Mouse (Mus musculus): ENCODE measurements around the gene Enho. TPM values are rescaled to one million over a fixed set of nuclear protein-coding genes. Genes with fewer than 3 reads are reported as not detected.
A peak's percentile ranks its signal among the peaks of the same experiment; 100 is the strongest.

Gene Enho
- polyA plus RNA-seq, 1 experiment, result 124 TPM

- peak; percentile 94 for DNase-seq (ENCODE audit: low read depth)
- TF ChIP-seq CTCF (IDR thresholded peaks at IDR 0.05; ENCODE audit: borderline replicate concordance, extremely low read depth, insufficient read depth, insufficient read length) (no peak), POLR2A (IDR thresholded peaks at IDR 0.05; ENCODE audit: borderline replicate concordance, extremely low read depth, insufficient read depth, insufficient read length, poor library complexity, severe bottlenecking) (no peak)
Measured at GRCm38 (mm10) chr4:41660851-41661430, 20.8 kb upstream of the Enho start.

- peak; percentile 45 for DNase-seq (ENCODE audit: low read depth)
- TF ChIP-seq CTCF (IDR thresholded peaks at IDR 0.05; ENCODE audit: borderline replicate concordance, extremely low read depth, insufficient read depth, insufficient read length) (no peak), POLR2A (IDR thresholded peaks at IDR 0.05; ENCODE audit: borderline replicate concordance, extremely low read depth, insufficient read depth, insufficient read length, poor library complexity, severe bottlenecking) (no peak)
Measured at GRCm38 (mm10) chr4:41659556-41659955, 19.4 kb upstream of the Enho start.

- DNase-seq (ENCODE audit: low read depth), result no peak
- TF ChIP-seq POLR2A (IDR thresholded peaks at IDR 0.05; ENCODE audit: borderline replicate concordance, extremely low read depth, insufficient read depth, insufficient read length, poor library complexity, severe bottlenecking), result no peak
- no peak for TF ChIP-seq CTCF (IDR thresholded peaks at IDR 0.05; ENCODE audit: borderline replicate concordance, extremely low read depth, insufficient read depth, insufficient read length)
Measured at GRCm38 (mm10) chr4:41658566-41659384, 18.7 kb upstream of the Enho start.

- no peak for DNase-seq (ENCODE audit: low read depth)
- TF ChIP-seq POLR2A (IDR thresholded peaks at IDR 0.05; ENCODE audit: borderline replicate concordance, extremely low read depth, insufficient read depth, insufficient read length, poor library complexity, severe bottlenecking), result no peak
- no peak for TF ChIP-seq CTCF (IDR thresholded peaks at IDR 0.05; ENCODE audit: borderline replicate concordance, extremely low read depth, insufficient read depth, insufficient read length)
Measured at GRCm38 (mm10) chr4:41655525-41655924, 15.4 kb upstream of the Enho start.

GRCm38 (mm10) chr4:41654217-41654616 lies 14.1 kb upstream of the Enho start:
- TF ChIP-seq POLR2A (IDR thresholded peaks at IDR 0.05; ENCODE audit: borderline replicate concordance, extremely low read depth, insufficient read depth, insufficient read length, poor library complexity, severe bottlenecking), result no peak
- TF ChIP-seq CTCF (IDR thresholded peaks at IDR 0.05; ENCODE audit: borderline replicate concordance, extremely low read depth, insufficient read depth, insufficient read length), result peak; percentile 71
- peak; percentile 74 for DNase-seq (ENCODE audit: low read depth)

- DNase-seq (ENCODE audit: low read depth), result no peak
- TF ChIP-seq CTCF (IDR thresholded peaks at IDR 0.05; ENCODE audit: borderline replicate concordance, extremely low read depth, insufficient read depth, insufficient read length) (no peak), POLR2A (IDR thresholded peaks at IDR 0.05; ENCODE audit: borderline replicate concordance, extremely low read depth, insufficient read depth, insufficient read length, poor library complexity, severe bottlenecking) (no peak)
Measured at GRCm38 (mm10) chr4:41653730-41654129, 13.6 kb upstream of the Enho start.

GRCm38 (mm10) chr4:41653296-41653695 lies 13.2 kb upstream of the Enho start:
- TF ChIP-seq POLR2A (IDR thresholded peaks at IDR 0.05; ENCODE audit: borderline replicate concordance, extremely low read depth, insufficient read depth, insufficient read length, poor library complexity, severe bottlenecking) (no peak), CTCF (IDR thresholded peaks at IDR 0.05; ENCODE audit: borderline replicate concordance, extremely low read depth, insufficient read depth, insufficient read length) (peak; percentile 82)
- peak; percentile 88 for DNase-seq (ENCODE audit: low read depth)

- DNase-seq (ENCODE audit: low read depth), result no peak
- no peak for TF ChIP-seq POLR2A (IDR thresholded peaks at IDR 0.05; ENCODE audit: borderline replicate concordance, extremely low read depth, insufficient read depth, insufficient read length, poor library complexity, severe bottlenecking)
- no peak for TF ChIP-seq CTCF (IDR thresholded peaks at IDR 0.05; ENCODE audit: borderline replicate concordance, extremely low read depth, insufficient read depth, insufficient read length)
Measured at GRCm38 (mm10) chr4:41648627-41649026, 8.5 kb upstream of the Enho start.

GRCm38 (mm10) chr4:41648157-41648556 lies 8.0 kb upstream of the Enho start:
- DNase-seq (ENCODE audit: low read depth), result no peak
- no peak for TF ChIP-seq CTCF (IDR thresholded peaks at IDR 0.05; ENCODE audit: borderline replicate concordance, extremely low read depth, insufficient read depth, insufficient read length)
- no peak for TF ChIP-seq POLR2A (IDR thresholded peaks at IDR 0.05; ENCODE audit: borderline replicate concordance, extremely low read depth, insufficient read depth, insufficient read length, poor library complexity, severe bottlenecking)

- peak; percentile 52; the same call in 1 of the 2 replicates for TF ChIP-seq CTCF (IDR thresholded peaks at IDR 0.05; ENCODE audit: borderline replicate concordance, extremely low read depth, insufficient read depth, insufficient read length)
- TF ChIP-seq POLR2A (IDR thresholded peaks at IDR 0.05; ENCODE audit: borderline replicate concordance, extremely low read depth, insufficient read depth, insufficient read length, poor library complexity, severe bottlenecking), result no peak
- peak; percentile 65 for DNase-seq (ENCODE audit: low read depth)
Measured at GRCm38 (mm10) chr4:41645488-41645887, 5.4 kb upstream of the Enho start.

- TF ChIP-seq POLR2A (IDR thresholded peaks at IDR 0.05; ENCODE audit: borderline replicate concordance, extremely low read depth, insufficient read depth, insufficient read length, poor library complexity, severe bottlenecking), result no peak
- no peak for TF ChIP-seq CTCF (IDR thresholded peaks at IDR 0.05; ENCODE audit: borderline replicate concordance, extremely low read depth, insufficient read depth, insufficient read length)
Measured at GRCm38 (mm10) chr4:41641199-41641822, 1.2 kb upstream of the Enho start.

More at GRCm38 (mm10) chr4:41641199-41641822, 1.2 kb upstream of the Enho start:
- no peak for DNase-seq (ENCODE audit: low read depth)
